Mouse (Mus musculus) right cerebral cortex, postnatal 36 days (tissue): ENCODE results near the gene Tmem14a.
A peak's percentile ranks its signal among the peaks of the same experiment; 100 is the strongest.
"Not testable (repeated sequence)": the region's sequence is repeated elsewhere in the genome, so short reads cannot be mapped to it uniquely, and the experiment has no call there.

Experiments
- DNase-seq, 2 experiments: peaks; one replicate each; pipeline ENCODE4 v3.0.0; 2022; ENCODE audit warnings: low spot score in 2 of 2, mixed read lengths in 1 of 2

Tmem14a gene

GRCm38 (mm10) chr1:21218489-21218919 lies at the start of gene Tmem14a:
Tmem14a (plus strand) TSS chr1:21218575.
- peak; percentile 81 to 82 for DNase-seq

- no peak for DNase-seq
These were observed 33.2 kb upstream of the Tmem14a start for GRCm38 (mm10) chr1:21185196-21185595.

DNA sequence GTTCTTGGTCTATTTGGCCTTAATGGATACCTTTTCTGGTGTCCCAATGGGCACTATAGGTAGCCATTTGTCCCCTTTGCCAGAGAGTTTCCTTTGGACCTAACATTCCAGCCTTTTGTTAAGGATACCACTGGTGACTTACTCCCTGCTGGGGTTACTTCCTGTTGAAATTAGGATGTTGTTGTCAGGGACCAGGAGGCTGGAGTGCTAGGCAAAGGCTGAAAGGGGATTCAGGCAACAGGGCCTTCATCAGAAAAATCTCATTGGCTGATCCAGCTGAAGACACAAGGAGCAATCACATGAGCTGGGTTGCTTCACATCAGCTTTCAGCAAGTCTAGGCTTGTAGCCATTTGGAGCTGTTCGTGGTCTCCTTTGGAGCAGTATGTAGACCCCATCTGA lies 12.1 kb upstream of the Tmem14a start:
- DNase-seq = no peak

- not testable (repeated sequence) for DNase-seq
These were observed 4.8 kb upstream of the Tmem14a start for GRCm38 (mm10) chr1:21213537-21213936.

DNA sequence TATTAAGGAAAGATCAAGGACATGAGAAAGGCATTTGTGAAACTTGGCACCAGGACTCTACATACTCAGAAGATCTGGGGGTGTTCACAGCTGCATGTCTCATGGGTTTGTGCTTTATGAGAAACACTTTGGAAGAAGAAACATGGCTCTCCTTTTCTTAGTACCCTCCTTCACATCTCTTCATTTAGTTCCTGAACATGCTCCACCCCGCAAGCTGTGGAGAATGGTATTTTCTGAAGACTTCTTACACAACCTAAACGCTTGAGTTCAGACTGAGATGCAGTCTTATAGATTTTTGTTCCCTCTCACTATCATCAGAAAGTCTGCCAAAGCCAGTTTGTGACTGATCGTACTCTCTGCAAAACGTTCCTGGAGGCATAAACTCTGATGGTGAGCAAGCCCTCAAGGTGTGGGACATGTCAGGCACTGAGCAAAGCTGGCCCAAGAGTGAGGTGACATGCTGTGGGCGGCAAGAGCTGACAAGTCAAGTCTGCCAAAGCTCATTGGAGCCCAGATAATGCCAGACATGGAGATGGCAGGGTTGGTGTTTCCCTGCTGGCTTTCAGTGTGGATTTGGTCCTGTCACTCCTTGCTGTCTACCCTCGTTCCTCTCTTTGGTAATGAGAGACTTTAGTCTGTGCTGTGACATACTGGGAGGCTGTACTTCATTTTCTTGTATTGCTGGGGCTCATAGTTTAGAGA lies 4.2 kb upstream of the Tmem14a start:
- DNase-seq = peak in 1 of 2 experiments; percentile 47

GRCm38 (mm10) chr1:21227756-21228395 lies 9.5 kb downstream of the Tmem14a start:
- no peak for DNase-seq

DNA sequence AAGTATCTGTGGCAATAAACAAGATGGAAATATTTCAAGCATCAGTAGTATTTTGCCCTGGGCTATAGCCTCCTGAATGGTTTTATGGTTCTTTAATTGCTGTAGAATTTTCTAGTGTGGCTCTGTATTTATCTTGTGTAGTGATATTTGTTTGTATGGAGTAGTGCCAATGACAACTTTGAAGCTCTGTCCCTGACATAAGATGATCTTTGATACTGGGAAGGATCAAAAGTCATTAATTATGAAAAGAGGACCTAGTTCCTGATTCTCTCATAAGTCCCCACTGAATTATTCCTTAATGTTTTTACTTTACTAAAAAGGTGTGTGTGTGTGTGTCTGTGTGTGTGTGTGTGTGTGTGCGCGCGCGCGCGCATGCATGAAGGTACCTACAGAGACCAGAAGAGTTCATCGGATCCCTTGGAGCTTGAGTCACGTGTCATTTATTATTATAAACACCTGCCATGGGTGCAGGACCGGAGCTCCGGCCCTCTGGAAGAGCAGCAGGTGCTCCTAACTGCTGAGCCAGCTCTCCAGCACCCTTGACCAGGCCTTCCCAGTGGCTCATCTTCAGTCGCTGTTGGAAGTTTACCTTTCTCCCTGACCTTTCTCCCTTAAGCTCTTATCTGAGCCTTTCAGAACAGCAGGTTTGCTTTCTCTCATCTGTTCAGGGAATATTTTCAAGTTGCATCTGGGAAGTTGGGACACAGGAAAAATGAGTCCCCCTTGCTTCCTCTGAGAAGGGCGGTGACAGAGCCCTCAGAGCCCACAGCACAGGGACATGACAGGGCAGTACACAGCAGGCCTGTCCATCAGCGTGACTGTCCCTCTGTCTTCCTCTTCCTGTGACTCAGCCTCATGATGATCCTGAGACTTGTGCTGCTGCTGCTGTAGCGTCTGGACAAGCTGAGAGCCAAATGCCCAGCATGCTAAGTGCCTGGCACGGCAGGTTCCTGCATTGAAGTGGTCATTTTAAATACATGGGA lies 10.7 kb downstream of the Tmem14a start:
- not testable (repeated sequence) for DNase-seq

- no peak for DNase-seq
These were observed 12.0 kb downstream of the Tmem14a start for GRCm38 (mm10) chr1:21230376-21230775.

DNA sequence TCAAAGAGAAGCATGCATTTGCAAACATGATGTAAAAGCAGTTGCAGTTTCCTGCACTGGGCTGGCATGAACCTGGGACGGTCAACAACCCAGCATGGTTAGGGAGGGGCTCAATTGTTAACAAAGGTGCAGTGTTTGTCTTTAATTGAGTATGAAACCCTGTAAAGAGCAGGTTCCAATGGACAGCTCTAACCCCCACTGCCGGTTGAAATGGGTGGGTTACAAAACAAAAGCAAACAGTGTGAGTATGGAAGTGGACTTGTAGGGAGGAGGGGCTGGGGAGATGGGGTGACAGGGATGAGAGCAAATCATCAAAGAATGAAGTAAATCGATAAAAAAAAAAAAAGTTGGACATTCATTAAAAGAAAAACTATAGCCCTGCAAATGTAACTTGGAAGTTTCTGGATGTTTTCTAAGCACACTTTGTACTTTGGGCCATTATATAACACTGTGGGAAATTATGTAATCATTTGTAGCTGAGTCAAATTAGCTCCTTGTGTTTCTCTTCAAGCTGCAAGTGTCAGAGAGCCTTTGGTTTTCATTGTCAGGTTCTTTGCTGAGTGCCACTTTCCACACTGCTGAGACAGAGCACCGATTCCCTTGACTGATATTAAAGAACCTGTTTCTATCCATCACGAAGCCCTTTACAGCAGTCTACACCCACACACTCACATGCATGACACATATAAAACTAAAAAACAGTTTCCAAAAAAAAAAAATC lies 13.5 kb downstream of the Tmem14a start:
- peak in 1 of 2 experiments; percentile 34 for DNase-seq

DNA sequence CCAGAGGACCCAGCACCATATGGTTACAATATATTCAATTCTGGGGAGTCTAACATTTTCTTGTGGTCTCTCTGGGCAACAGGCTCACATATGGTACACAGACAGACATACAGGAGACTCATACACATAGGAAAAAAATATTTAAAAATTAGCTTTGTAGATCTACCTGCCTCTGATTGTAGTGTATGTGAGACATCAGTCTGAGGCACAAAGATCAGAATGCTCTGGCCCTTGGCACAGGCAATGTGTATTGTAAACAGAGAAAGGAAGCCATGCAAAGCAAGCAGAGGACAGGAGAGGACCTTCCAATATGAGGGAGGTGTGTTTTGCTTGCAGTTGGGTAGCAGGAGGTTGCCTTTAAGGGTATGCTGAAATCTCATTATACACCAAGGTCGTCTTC lies 14.1 kb downstream of the Tmem14a start:
- DNase-seq = no peak

- DNase-seq = no peak
These were observed 17.0 kb downstream of the Tmem14a start for GRCm38 (mm10) chr1:21235359-21235758.

GRCm38 (mm10) chr1:21239911-21240898 lies 21.8 kb downstream of the Tmem14a start, which contains the start of gene Gsta3:
Gsta3 (plus strand) TSS chr1:21240589.
- no peak for DNase-seq

DNA sequence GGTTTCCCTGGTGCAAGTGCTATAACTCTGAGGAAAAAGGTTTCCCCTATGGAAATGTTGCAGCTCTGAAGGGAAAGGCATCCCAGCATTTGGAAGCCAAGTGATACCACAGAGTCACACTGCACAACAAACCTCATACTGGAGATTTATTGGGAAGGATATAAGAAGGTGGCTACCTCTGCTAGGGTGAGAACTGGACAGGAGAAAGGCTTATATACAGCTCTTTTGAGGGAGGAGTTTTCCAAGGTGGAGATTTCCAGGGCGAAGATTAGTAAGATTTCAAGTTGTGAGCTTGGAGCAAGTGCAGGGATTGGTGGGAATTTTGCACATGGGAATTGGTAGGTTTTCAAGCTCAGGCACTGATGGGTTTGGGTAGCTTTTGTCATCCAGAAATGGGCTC lies 22.7 kb downstream of the Tmem14a start:
- DNase-seq = no peak

DNA sequence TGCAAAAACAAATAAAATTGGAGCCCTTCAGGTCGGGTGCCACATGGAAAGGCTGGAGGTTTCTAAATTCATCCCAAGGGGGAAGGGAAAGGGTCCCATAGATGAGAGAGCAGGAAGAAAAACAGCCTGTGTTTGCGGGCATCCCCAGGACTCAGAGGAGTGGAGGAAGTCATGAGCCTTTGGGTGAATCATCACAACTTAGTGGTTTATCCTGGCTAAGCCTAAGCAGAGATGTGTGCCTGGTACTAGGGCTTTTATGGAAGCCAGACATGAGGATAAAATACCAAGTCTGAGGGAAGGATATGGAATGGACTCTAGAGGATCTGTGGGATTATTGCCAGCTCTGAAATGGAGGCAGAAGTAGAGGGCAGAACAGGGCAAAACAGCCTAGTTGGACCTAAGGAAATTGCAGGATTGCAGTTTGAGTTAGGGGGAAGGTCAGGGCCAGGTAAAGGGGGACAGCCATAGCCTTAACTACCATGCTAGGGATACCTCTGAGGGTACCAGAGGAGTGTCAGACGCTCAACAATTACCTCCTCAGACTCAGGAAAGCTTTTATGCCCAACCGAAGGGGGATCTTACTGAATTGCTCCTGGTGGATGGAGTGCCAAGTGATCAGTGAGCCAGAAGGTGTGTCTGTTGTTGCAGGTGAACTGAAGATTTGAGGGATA lies 26.1 kb downstream of the Tmem14a start:
- DNase-seq = no peak

GRCm38 (mm10) chr1:21246136-21246535 lies 27.8 kb downstream of the Tmem14a start:
- no peak for DNase-seq

GRCm38 (mm10) chr1:21247896-21248295 lies 29.5 kb downstream of the Tmem14a start:
- no peak for DNase-seq

- DNase-seq = no peak
These were observed 30.4 kb downstream of the Tmem14a start for GRCm38 (mm10) chr1:21248560-21249390.

DNA sequence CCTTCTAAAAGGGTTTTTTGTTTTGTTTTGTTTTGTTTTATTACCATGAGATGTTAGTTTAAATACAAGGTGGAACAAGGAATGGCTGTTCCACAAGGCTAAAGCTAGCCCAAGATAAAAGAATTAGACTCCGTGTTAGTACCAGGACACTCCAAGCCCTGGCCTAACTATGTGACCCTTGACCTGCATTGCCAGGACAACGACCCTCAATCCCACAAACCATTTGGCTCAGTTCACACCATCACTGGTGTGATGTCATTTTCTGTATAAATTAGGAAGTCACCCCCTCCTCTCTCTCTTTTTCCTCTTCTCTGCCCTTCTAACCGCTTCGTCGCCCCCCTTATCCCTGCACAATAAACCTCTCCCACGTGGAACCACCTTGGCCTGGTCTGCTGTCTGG lies 33.3 kb downstream of the Tmem14a start:
- DNase-seq = no peak
